Mouse (Mus musculus): ENCODE measurements around the gene Tacc2.

GRCm38 (mm10) chr7:130681798-130682197 is 104.6 kb downstream of the Tacc2 start:
- TF ChIP-seq CTCF (IDR thresholded peaks at IDR 0.05; ENCODE audit: low read depth, low read length) (no peak), POLR2A (IDR thresholded peaks at IDR 0.05; ENCODE audit: extremely low read depth, insufficient read depth, low read length) (no peak)

All from liver, adult 2 months (tissue).